Mouse (Mus musculus) fibroblast of lung, adult 2 months (primary cell): ENCODE measurements around the gene Vsx2.
A peak's percentile ranks its signal among the peaks of the same experiment; 100 is the strongest.
"Not testable (repeated sequence)": the region's sequence is repeated elsewhere in the genome, so short reads cannot be mapped to it uniquely, and the experiment has no call there.

Experiments used
- DNase-seq: peaks from one replicate; pipeline ENCODE4 v3.0.0-alpha.2; 2011; ENCODE audit warnings: low read depth

Gene Vsx2

DNA sequence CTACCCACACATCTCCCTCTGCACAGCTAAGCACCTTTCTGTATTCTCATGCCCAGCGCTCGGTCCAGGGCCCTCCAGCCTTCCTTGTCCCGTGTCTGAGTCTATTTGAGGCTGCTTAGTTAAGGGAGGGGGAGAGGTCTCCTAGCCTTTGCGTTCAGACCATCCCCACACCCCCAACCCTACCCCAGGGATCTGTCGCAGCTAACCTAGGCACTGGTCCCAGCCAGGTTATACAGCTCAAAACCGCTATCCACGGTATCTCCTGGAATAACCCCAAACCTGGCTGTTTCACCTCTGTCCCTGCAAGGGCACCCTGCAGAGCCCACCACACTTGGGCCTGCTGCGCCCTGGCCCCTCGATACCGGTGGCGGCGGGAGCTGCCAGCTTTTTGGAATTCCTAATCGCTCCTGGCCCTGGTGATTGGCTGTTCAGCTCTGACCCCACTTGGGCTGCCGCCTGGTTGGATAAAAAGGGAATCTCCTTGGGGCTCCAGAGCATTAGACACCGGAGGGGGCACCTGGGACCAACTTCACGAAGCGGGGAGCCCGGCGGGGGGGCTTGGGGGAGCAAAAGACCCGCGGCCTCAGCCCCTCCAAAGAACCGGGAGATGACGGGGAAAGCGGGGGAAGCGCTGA, at the start of gene Vsx2:
Vsx2 (plus strand) TSS at position 427 of the 635 bp plus-strand sequence.
- no peak for DNase-seq

GRCm38 (mm10) chr12:84523728-84524127, 45.8 kb upstream of the Vsx2 start:
- no peak for DNase-seq

DNA sequence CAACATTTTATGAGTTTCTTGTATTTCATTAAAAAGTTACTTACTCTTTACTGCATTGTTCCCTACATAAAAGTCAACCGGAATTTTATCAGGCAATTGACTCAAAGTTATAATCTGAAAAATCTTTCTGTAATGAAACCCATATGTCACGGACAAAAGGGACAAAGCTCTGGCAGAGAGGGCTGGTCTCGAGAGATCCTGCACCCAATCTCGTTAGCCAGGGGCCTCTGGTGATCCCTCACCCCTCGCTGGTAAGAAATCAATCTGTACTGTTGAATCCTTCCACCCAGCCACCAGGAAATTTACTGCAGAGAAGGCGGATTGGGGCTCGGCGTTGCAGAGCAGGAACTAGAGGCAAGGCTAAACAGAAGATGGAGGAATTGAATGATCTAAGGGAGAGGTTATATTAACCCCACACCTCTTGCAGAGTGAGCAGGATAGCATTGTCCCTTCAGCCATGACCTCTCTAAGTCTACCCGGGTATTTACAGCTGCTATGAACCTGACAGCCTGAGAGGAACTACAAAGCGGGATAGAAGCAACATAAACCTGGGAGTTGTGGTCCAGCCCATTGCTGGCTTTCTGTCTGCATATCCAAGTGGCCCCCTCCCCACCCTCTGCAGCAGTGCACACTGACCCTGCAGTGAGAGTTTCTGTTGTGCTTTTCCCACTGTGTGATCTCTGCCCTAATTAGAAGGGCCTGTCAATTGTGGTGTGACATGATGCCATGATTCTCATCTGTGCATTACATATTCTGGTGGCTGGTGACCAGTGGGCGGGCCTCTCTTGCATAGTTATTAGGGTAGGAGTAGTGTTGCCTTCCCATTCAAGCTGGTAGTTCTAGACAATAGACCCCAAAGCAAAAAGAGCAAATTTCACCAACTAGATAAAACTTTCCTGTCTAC, 45.2 kb upstream of the Vsx2 start:
- DNase-seq: no peak

DNA sequence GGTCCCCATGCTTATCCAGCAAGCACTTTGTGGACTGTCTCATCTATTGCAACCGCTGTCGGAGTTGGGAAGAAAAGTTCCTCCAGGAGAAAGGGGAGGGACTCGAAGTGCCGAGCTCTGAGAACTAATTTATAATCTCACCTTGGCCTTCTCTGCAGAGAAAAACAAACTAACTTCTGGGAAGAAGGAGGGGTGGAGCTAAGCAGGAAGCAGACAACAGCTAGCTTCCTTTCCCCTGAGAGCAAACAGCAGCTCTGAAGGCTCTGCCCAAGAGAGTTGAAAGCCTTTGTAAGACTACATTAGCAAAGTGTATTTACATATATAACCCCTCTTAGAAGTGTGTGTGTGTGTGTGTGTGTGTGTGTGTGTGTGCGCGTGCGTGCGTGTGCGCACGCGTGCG, 44.1 kb upstream of the Vsx2 start:
- DNase-seq: no peak

- DNase-seq: no peak
These were observed 39.1 kb upstream of the Vsx2 start for GRCm38 (mm10) chr12:84530426-84530825.

- DNase-seq: no peak
These were observed 37.4 kb upstream of the Vsx2 start for GRCm38 (mm10) chr12:84531906-84532829.

- no peak for DNase-seq
These were observed 36.7 kb upstream of the Vsx2 start for GRCm38 (mm10) chr12:84532830-84533199.

GRCm38 (mm10) chr12:84533706-84534486, 35.7 kb upstream of the Vsx2 start:
- DNase-seq: peak; percentile 44

DNA sequence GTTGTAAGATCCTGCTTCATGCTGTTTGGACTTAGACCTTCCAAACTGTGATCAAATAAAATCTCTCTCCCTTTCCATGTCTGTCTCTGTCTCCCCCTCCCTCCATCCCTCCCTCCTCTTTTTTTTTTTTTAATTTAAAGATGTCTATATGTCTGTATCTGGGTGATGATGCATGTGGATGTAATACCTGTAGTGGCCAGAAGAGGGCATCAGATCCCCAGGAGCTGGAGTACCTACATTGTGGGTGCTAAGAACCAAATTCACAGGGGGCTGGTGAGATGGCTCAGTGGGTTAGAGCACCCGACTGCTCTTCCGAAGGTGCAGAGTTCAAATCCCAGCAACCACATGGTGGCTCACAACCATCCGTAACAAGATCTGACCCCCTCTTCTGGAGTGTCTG, 30.0 kb upstream of the Vsx2 start:
- DNase-seq: not testable (repeated sequence)

DNA sequence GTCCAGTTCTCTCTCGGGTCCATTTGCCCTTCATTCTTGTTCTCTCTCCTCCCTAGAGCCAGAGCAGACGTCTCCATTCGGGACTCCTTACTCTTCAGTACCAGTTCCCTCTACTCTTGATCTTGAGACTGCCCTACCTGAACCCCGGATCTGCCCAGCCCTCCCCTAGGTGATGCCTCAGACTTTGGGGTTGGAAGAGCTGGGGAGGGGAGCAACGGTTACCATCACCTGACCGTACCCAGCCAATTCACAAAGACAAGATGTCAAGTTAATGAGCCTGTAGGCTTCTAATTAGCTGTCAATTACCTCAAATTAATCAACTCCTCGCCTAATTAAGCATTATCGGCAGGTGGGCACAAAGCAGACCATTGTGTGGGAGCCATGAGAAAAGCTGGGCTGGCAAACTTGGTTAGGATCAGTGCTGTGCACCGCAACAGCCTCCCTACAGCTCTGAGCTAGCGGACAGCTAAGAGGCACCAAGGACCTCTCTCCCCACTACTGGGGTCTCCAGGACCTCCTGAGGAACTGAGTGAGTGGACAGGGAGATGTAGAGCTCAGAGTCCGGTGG, 28.1 kb upstream of the Vsx2 start:
- no peak for DNase-seq

DNA sequence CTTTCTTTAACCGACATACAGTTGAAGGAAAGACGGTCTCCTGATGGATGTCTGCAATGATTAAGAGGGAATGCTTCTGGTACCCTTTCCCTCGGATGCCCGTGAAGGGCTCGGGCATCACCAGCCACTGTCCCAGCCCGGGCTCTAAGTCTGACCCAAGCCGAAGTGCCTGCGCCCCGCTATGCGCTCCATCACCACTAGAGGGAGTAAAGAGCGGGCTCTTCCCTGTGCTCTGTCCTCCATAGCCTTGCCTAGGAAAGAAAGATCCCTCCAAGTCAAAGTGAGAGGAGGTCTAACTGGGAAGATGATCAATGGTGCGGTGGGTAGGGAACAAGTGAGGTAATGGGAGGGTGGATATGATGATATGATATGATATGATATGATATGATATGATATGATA, 23.5 kb upstream of the Vsx2 start:
- DNase-seq: peak; percentile 34

DNA sequence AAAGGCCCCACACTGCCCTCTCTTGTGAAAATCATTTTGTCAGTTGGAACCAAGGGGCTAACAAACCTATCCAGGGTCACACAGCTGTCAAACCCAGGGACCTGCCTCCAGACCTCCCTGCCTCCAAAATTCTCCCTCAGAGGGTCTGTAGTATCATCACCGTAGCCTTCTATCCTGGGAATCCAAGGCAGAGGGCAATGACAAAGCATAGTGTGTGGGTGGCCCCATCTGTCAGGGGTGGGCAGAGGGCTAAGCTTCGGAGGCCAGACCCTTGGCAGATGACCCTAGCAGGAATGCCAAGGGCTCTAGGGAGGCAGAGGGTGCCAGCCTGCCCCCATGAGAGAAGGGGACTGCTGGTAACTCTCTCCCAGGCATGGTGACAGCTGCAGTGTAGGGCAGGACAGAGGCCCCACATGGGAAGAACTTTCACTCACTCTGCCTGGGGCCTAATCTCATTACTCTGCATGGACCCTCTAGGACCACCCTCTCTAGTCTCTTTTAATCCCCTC, 22.9 kb upstream of the Vsx2 start:
- DNase-seq: no peak

GRCm38 (mm10) chr12:84548251-84548650, 21.3 kb upstream of the Vsx2 start:
- DNase-seq: no peak

- DNase-seq: no peak
These were observed 14.3 kb upstream of the Vsx2 start for GRCm38 (mm10) chr12:84555218-84555617.

GRCm38 (mm10) chr12:84562558-84562957, 7.0 kb upstream of the Vsx2 start:
- DNase-seq: no peak

DNA sequence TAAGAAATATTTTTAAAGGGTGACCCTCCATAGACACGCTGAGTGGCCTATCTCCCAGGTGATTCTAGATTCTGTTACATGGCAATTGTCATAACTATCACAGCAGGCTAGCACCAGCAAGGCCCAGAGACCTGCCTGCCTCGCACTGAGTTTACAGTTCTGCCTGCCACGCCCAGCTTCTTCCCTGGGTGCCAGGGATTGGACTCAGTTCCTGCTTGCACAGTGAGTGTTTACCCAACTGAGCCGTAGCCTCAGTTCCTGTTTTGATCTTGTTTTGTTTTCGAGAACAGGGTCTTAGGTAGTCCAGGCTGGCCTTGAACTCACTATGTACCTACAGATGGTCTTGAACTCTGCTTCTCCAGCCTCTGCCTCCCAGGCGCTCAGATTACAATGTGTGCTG, 2.0 kb upstream of the Vsx2 start:
- DNase-seq: no peak

- DNase-seq: no peak
These were observed 573 bp downstream of the Vsx2 start for GRCm38 (mm10) chr12:84569976-84570693.

DNA sequence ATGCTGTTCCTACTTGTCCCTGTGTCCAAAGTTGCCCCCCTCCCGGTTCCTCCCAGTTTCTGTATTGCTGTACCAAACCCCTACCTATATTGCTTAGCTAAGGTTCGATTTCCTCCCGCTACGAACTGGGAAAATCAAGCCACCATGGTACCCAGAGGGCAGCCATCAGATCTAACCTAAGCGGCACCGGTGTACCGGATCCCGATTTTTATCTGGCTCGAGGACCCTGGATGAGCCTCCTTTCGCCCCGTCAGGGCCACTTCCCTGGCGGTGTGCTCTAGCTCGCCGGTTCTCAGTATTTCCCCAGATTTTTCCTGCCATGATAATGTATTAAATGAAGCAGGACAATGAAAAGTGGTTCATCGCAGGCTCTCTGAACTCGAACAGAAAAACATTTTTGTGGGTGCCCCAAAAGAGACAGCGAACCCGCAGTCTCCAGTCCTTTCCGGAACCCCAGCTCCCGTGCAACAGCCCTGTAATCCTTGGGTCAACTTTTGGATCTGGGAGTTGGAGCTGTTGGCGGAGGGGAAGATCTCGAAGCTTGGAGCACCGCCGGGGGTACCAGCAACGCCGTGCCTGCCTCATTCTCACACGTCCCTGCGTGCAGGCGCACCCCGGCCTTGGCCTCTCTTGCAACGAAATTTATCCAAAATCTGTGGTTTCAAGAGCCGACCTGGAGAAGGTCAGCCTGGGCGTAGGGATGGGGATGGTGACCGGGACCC, 1.3 kb downstream of the Vsx2 start:
- no peak for DNase-seq

DNA sequence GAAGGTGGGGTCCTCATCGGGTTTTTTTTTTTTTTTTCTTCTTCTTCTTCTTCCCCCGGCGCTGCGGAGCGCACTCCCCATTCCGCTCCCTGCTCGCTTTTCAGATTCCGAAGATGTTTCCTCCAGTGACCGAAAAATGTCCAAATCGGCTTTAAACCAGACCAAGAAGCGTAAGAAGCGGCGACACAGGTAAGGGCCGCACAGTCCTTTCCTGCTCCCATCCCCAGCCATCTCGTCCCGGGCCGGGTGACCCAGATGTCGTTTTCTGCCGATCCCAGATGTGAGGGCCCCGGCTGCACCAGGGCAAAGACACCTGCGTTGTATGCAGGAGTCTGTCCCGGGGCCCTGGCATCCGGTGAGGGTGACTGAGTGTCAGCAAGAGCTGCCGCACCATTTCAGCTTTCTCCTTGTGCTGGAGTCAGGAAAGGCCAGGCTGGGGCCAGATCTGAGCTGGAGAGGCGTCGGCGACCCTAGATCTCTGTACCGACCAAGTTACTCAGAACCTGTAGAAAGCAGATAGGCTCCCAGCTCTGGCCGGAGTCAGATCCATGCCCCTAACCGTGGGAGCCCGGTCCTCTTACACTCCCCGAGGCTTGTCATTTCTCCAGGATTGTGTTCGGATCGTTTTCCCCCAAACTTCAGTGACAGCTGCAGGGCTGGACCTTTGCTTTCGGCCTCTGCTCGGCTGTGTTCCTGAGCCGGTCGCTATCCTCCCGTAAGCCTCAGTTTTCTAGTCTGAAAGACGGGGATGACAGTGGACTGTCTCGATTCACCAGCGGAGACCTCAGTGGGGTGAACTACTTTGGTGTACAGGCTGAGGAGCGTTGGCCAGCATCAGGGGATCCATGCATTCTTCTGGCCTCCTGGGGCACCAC, 2.1 kb downstream of the Vsx2 start:
- DNase-seq: no peak
